Mouse (Mus musculus) kidney, postnatal 36 days (tissue): ENCODE measurements around the gene Pgap2.

Experiments
- DNase-seq, 2 experiments: peaks; one replicate each; pipeline ENCODE4 v3.0.0; 2021 to 2022; ENCODE audit warnings: mixed read lengths in 2 of 2

Pgap2 gene

GRCm38 (mm10) chr7:102267113-102267579 is 57.1 kb downstream of the Pgap2 start:
- DNase-seq, result peak; percentile 94 to 98

GRCm38 (mm10) chr7:102267601-102268394 is 57.8 kb downstream of the Pgap2 start, which contains the start of gene Stim1:
Stim1 (plus strand) TSS chr7:102267806.
- peak; percentile 59 to 85 for DNase-seq

DNA sequence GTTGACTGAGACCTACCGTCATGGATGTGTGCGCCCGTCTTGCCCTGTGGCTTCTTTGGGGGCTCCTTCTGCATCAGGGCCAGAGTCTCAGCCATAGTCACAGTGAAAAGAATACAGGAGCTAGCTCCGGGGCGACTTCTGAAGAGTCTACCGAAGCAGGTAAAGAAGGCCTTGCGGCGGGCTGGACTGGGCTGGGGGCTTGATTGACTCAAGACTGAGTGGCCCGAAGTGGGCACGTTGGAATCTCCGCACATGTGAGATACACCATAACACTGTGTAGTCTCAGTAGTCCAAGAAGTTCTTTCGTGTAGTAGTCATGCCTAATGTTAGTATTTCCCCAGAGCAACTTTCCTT is 58.4 kb downstream of the Pgap2 start:
- DNase-seq, result no peak

DNA sequence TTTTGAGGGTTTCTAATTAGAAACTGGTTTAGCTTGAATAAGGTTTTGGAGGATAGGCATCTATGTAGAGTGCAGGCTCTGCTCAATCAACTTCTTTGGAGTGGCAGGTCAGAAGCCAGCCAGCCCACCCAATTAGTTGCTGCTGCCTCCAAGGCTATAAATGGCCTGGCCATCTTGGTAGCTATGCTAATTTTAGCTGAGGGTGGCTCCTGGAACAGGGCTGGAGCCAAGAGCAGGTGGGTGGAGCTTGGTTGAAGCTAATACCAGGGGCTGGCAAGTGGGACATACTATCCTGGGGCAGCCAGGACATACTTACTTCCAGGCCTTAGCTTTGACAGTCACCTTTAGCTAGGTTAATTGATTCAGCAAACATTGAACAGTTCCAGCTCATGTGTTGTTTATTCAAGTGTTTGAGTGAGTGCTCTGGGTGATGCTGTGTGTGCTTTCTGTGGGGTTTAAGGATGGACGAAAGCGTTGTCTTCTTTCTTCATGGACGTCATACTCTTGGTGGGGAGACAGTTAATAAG is 62.5 kb downstream of the Pgap2 start:
- DNase-seq, result no peak

GRCm38 (mm10) chr7:102281403-102281802 is 71.4 kb downstream of the Pgap2 start:
- DNase-seq, result no peak

DNA sequence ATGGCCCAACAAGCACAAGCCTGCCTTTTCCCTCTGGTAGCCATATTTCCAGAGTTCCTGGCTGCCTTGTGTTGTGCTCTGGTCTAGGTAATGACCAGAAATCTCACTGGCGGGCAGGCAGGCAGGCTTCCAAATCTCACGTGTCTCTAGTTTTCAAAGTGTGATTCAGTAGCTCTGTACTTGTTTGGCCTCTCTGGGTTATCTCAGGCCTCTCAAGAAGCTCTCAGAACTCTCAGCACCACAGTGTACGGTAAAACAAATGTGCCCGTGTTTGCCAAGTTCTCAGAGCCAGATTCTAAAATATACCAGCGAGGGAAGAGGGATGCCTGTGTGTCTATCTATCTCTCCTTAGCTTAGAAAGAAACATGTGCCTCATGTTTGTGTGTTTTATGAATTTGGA is 72.3 kb downstream of the Pgap2 start:
- no peak for DNase-seq
